Mouse (Mus musculus) mouse embryonic stem cell (cell line): ENCODE results near the gene Sdhc.

Source experiments
- in situ Hi-C, 2 experiments: fragments of 300-500 bp; cut with MboI; formaldehyde crosslinking; loops; 1 replicate in 1 of 2; 3 replicates in 1 of 2; pipeline ENCODE4 v1.14.3; 2019 to 2020; ENCODE audit warnings: low sequenced_read_pairs in 2 of 2, low pct_unique_long_range_greater_than_20kb in 1 of 2, mixed read lengths in 1 of 2; ENCODE audit not compliant: unreplicated experiment in 1 of 2

The Sdhc gene

DNA sequence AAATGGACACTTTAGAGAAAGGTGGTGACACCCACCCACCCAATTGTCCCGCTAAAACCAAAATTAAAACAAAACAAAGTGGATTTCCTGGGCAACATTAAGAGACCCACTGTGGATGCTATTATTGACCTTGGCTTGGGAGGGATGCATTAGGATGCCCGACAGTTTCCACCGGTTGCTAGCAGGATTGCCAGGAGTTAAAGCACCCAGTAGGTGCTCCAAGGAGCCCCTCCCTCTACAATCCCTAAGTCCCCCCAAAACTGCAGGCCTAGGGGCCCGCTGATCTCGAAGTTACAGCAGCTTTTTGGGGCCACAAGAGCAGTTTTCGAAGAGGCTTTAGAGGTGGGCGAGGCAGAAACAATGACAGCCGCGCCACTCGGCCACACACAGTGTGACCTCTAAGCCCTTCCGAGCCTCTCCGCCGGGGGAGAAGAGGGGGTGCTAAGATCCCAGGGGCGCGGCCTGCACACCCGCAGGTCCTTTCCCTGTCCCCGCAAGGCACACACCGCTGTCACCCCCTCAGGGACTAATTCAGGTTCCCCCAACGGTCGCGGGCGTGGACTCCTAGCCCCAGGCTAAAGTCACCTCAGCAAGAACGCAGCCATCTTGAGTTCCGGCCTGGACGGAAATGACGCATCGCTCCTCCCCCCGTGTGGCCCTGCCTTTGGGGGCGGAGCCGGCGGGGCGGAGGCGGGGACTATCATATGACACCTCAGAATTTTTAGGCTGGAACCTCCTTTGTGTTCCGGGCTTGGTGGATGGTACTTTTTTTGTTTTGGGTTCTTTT lies at the start of gene Sdhc, which contains the start of gene Mpz:
Gene Sdhc (minus strand): TSS at position 630 of the 787 bp plus-strand sequence.
Gene Mpz (plus strand): TSS at position 738 of the 787 bp plus-strand sequence.
- in situ Hi-C loops = no loop called here

DNA sequence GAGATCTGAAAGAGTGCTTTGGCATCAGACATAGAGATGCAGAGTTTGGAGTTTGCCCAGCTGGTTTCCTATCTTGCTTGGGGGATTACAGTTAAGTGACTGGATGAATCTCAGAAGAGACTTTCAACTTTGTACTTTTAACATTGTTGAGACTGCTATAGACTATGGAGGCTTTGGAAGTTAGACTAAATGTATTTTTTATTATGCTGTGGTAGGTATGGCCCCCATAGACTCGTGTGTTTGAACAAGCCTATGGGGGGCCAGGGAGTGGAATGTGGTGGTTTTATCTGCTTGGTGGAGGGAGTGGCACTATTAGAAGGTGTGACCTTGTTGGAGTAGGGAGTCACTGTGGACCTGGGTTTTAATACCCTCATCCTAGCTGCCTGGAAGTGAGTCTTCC lies 49.1 kb upstream of the Sdhc start:
- in situ Hi-C loops = no loop called here

DNA sequence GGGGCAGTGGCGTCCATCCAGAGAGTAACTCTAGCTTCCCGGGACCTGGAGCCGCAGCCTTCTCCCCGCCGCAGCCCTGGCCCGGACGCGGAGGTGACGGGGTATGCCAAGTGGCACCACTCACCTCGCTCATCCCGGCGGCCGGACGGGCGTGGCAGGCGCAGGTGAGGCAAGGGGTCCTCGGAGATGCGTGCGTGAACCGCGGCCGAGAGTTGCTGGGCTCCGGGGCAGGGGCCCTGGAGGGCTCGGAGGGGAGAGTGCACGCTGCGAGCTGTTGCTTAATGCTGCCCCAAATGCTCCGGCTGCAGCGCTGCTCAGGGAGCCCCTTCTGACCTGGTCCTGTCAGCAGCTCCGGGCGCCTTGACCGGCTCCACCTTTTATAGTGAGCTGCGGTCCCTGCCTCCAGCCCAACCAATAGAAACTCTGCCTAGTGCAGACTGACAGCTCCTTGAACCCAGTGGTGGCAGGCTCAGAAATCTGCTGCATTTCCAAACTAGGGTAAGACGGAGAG lies 45.5 kb upstream of the Sdhc start, which contains the start of gene Pcp4l1:
Gene Pcp4l1 (minus strand): TSS at position 382 of the 511 bp plus-strand sequence.
- in situ Hi-C loops = no loop called here

DNA sequence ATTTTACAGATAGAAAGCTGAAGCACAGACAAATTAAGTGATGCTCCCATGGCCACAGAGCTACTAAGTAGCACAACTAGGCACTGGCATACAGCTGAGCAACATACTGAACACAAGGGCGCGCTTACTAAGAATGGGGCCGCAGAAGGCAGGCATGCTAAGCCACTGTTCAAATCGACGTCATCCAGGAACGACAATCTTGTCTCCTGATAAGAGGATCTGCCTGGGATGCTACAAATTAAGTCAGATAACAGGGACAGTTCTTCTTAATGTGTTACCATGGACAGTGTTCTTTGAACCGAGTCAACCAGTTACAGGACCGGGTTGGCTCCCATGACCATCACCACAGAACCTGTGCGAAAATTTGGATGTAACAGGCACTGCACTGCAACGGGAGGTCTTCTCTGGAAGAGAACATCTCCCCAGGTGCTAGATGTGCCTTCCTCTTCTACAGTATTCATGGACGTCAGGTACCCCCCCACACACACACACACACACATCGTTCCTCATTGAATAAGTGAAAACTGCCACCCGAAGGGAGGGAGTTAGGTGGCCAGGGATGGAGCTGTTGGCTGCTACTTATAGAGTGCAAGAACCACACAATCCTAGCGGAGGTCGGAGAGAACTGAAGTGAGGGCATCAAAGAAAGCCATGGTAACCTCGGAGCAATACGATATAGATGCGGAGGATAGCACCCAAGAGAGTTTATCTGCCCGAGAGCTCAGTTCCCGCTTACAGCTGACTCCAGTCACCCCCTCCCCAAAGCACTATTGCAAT lies 44.8 kb upstream of the Sdhc start:
- in situ Hi-C loops = no loop called here

DNA sequence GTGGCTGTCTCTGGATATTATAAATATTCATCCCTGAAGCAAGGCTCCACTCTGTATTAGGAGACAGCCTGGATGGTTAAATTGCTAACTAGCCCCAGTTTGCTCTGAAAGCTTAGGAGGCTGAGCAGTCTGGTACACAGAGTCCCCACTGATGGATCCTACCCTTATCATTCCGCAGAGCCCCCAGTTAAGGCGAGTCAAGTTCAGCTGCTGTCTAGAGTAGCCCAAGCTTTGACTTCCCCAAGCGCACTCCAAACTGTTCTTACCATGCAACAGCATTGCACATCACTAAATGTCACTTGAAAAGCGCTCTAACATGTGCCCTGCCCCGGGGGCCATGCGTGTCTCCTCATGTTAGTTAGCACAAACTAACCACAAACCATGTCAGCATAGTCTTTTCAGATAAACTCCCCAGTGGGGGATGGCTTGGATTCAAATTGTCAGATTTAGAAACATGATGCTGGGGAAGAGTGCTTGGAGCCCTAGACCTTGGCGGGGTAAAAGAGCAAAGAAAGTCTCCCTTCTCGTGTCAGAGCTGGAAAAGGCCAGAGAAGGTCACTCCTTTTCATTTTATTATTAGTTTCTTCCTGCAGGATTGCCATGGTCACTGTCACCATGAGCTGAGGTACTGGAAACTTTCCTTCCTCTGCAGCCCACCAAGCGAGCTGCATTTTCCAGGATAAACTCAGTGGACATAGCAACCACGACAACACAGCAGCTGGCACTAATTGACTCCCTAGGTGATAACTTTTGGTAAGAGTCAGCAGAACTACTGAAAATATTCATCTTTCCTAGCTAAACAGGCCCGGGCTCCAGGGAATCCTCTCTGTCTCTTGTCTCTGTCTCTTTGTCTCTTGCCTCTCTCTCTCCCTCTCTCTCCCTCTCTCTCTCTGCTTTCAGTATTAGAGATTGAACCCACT lies 43.8 kb upstream of the Sdhc start:
- in situ Hi-C loops = no loop called here

DNA sequence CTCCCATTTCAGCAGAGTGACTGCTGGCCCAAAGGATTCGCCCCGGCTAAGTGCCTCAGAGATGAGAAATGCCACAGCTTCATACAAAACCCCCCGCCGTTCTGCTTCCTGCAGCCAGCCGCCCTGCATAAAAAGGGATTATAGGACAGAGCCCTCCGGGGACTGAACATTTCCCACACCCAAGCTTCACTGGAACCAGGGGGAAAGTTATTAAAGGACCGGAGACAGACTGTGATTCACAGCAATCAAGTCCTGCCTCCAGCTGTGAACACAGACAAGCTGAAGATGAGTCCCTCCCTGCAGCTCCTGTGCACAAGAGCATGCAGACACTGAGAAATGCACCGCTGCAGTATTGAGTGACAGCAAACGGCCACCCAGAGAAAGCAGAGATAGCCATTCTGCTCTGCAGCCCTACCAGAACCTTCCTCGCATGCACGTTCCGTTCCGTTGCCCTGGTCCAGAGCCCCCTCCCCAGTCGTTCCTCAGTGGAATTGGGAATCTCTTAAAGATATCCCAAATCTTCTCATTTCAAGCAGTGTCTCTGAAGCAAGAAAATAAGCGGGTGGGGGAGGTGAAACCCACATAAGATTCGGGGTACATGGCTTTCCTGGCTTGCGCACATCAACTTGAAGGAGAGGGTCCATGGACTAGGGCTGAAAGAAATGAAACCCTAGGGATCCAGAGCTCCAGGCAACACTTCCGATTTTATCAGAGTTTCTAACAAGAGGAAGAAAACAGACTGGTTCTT lies 42.9 kb upstream of the Sdhc start:
- in situ Hi-C loops = no loop called here

DNA sequence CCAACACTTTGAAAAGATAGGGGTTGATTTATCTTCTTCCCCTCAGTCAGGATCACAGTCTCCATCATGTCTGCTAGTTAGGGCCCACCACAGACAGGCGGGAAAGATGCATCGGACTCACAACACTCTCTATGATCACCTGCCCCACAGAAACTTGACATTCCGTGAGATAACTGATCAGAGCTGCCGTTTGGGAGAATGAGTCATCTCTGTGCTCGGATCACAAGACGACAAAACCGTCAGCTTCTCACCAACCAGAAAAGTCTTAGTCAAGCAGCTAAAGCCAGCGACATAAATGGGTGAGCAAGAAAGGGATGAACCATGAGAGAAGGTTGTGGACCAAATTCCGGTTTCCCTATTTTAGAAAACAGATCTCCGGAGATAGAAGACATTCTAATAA lies 41.9 kb upstream of the Sdhc start:
- in situ Hi-C loops = no loop called here

DNA sequence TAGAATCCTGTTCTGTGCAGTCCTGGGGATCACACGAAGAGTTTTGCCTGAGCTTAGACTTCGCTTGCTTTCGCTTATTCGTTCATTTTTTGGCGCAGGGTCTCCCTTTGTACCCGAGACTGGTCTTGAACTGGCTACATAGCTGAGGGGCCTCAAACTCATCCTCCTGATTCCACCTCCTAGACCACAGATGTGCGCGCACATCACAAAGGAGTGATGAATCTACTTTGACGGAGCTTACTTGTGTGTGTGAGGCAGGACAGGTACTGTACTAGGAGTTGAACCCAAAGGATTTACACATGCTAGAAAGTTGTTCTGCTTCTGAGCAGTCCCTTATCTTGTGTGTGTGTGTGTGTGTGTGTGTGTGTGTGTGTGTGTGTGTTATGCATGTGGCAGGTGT lies 40.4 kb upstream of the Sdhc start:
- in situ Hi-C loops = no loop called here

DNA sequence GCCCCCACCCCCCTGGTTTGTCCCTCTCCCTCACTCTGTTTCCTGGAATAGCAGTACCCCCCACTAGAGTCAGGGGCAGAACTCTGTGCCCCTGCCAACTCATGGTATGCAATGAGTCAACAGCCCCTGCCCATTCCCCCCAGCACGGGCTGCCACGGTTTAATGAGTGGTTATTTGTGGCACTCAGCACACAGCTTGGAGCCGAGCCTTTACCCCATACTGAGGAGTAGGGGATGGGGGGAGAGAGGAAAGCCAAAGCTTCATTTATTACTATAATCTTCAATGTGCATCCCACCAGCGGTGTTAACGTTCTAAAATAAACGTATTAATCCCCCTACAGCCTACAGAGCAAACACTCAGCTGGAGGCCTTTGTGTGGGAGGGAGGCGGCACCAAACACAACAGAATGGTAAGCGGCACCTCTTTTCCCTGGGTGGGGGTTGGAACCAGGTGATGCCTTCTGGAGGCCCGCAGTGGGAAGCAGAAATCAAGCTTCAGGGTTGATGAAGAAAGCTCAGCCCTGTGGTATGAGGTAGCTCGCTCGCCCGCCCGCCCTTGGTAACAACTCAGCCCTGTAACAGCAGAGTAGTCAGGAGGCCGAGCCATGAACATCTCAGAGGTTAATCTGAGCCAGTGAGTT lies 39.2 kb upstream of the Sdhc start:
- in situ Hi-C loops = no loop called here

DNA sequence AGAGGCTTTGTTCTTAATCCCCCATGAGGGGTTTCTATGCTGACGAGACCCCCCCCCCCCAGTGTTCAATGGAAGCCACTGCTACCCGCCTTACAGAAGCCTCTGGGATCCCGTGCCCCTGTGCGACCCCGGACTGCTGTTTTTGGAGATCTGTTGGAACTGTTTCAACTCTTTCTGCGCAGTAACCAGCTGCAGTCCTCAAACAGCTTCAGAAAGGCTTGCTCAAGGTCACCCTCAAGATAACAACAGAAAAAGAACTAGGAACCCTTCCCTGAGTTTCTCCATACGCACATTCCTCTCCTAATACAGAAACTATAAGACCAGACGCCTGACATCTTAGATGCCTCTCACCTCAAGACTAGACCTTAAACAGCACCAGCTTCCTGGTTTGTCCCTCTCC lies 38.6 kb upstream of the Sdhc start:
- in situ Hi-C loops = no loop called here

DNA sequence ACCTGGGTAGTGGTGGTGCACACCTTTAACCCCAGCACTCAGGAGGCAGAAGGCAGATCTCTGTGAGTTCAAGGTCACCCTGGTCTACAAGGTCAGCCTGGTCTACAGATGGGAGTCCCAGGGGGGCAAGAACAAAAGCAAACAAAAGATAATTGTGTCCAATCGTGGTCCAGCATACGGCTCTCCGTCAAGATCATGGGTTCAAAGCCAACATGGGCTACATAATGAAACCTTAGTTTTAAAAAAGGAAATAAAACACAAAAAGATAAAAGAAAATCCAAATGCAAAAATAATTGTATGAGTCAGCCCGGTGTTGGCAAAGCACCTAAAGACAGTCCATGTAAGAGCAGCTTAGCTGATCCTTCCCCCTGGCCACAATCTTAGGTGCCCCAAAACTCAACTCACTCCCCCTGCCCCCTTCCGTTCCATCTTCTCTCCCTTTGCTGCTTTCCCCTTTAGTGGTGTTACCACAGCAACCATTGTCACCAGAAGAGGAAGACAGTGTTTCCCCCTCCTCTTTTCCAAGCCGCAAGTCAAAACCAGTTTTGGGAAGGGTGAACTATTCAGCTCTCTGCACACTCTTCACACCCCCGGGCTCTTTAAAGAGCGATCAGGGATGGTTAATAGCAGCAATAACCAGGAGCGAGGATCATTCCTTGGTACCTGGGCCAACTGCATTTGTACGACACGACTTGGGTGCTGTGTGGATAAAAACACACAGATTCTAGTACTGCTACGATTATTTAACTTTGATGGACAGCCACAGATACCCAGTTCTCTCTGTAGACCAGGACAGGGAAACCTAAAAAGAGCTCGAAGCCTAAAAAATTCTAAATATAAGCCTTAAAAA lies 37.7 kb upstream of the Sdhc start:
- in situ Hi-C loops = no loop called here

DNA sequence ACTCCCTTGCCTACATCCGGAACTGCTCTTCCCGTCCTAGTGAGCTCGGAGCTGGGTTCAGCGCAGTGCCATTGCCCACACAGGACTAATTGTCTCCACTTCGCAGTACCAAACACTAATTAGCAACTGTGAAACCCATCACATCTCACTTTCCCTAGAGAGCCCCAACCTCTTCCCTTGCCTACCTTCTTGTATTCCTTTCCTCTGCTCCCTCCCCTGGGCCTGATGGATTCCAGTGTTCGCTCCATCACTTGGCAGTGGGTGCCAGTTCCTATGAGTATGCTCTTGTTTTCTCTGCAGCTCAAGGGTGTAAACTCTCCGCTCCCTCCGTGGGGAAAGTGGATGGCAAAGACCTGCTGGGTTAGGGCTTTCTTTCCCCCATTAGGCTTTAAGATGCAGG lies 35.3 kb upstream of the Sdhc start:
- in situ Hi-C loops = no loop called here

DNA sequence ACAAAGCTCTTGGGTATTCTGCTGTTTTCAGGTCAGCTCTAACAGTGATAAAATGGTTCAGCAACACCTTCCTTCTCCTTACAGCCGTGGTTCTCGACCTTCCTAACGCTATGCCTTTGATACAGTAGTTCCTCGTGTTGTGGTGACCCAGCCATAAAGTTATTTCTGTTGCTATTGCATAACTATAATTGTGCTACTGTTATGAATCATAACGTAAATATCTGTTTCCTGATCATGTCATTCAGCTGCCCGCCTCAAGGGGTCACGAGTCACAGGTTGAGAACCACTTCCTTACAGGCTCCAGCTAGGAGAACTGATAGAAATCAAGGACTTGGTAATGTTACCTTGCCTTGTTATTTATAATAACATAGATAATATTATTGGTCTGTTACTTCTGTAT lies 33.9 kb upstream of the Sdhc start:
- in situ Hi-C loops = no loop called here

DNA sequence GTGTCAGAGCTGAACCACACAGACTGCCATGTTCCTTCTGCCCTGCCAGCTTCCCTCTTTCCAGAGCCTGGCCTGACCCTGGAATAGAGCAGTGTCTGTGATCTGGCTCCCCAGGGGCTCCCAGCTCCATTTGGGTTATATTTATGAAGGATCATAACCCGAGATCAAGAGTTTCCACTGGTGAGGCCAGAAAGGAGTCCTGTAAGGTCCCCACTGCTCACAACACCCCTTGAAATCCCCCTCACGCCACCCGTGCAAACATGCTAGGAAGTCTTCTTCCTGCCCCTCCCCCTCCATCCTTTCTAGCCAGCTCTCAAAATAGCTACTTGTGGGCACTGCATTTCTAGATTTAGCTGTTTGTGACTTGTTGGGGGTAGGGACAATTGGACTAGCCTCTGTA lies 33.2 kb upstream of the Sdhc start:
- in situ Hi-C loops = no loop called here

DNA sequence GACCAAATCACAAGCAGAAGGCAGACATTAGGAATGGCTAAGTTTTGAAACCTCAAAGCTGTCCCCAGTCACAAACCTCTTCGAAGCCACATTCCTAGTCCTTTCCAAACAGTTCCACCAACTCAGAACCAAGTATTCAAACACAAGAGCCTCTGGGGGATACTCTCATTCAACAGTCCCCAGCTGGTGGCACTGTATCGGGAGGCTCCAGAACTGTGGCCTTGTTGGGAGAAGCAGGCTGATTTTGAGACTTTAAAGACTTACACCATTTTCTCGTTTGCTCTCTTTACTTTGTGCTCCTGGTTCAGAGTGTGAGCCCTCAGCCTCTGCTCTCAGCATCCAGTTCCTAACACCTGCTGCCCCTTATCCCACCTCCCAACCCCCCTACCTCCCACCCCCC lies 32.6 kb upstream of the Sdhc start:
- in situ Hi-C loops = no loop called here

DNA sequence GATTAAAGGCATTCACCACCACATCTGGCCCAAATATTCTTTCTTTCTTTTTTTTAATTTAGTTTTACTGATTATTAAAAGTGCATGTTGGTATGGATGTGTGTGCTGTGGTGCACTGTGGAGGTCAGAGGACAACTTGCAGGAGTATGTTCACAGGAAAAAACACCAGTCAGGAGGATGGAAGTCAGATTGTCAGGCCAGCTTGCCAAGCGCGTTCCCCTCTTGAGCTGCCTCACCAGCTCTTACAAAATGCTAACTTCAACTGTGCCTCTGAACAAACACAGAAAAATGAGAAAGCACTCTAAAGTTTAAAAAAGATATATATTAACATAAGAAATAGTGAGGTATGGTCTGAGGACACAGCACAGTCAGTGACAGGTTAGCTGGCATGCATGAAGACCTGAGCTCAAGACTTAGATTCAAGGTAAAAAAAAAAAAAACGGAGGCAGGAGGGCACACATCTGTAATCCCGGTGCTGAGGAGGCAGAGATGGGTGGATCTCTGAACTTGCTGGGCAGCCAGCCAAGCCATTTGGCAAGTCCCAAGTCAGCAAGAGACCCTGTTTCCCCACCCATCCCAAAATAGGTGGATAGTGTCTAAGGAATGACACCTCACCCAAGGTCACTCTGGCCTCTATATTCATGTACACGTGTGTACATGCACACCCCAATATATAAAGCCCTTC lies 29.2 kb upstream of the Sdhc start:
- in situ Hi-C loops = no loop called here
